Mouse (Mus musculus) midbrain, embryonic 10.5 days (tissue): Measurements from ENCODE around the gene Ptpn4. TPM values are rescaled to one million over a fixed set of nuclear protein-coding genes. Genes with fewer than 3 reads are reported as not detected.
A peak's percentile ranks its signal among the peaks of the same experiment; 100 is the strongest.

ENCODE experiments used
- DNase-seq: peaks from one replicate; pipeline ENCODE4 v3.0.0-alpha.2; 2017; ENCODE audit warnings: low spot score
- H3K27ac ChIP-seq: fragments of 300-500 bp; sonication (generic); replicated peaks from 2 replicates; pipeline ENCODE4 v1.5.1; 2016; ENCODE audit warnings: mild to moderate bottlenecking
- H3K27me3 ChIP-seq: fragments of 300-500 bp; sonication (generic); 2 replicates; pipeline ENCODE4 v1.6.1; 2016; ENCODE audit warnings: low read depth, mild to moderate bottlenecking; ENCODE audit not compliant: poor library complexity, severe bottlenecking
- H3K36me3 ChIP-seq: fragments of 300-500 bp; sonication (generic); 2 replicates; pipeline ENCODE4 v1.6.1; 2016; ENCODE audit warnings: mild to moderate bottlenecking, moderate library complexity
- H3K4me1 ChIP-seq: fragments of 300-500 bp; sonication (generic); 2 replicates; pipeline ENCODE4 v1.6.1; 2016
- H3K4me3 ChIP-seq: fragments of 300-500 bp; sonication (generic); 2 replicates; pipeline ENCODE4 v1.5.1; 2016; ENCODE audit warnings: mild to moderate bottlenecking, moderate library complexity
- H3K9me3 ChIP-seq: fragments of 300-500 bp; sonication (generic); replicated peaks from 2 replicates; pipeline ENCODE4 v1.6.1; 2016; ENCODE audit warnings: mild to moderate bottlenecking
- WGBS: fragments of 180-500 bp; shearing (Covaris S2); methylation state at CpG from one replicate; pipeline ENCODE4 v1.1.7; 2016; 5-methylcytosine and 5-hydroxymethylcytosine counted together
- polyA plus RNA-seq: library from polyadenylated mRNA; unstranded; fragments of >200 nt; fragmentation: Nextera tagmentation; extraction: Ambion mirVana; gene quantifications from 2 replicates; pipeline ENCODE4 v1.2.1, GENCODE M21; 2016

The Ptpn4 gene
- polyA plus RNA-seq, result 7.3 and 7.9 TPM in 2 replicates

- Histone ChIP-seq H3K27me3 (no peaks in the 10 kb centered on the region), H3K4me1 (peaks cover 20% of the 10 kb centered on the region), H3K9me3 (no peaks in the 10 kb centered on the region), H3K4me3 (peak within 1 kb of the TSS; percentile 91), H3K27ac (peak within 1 kb of the TSS; percentile 97), H3K36me3 (no peaks in the 10 kb centered on the region)
- peak; percentile 99 for DNase-seq
- under 1% methylated on average over 77 of the region's 79 CpGs for WGBS
These were observed at the start of gene Ptpn4 for GRCm38 (mm10) chr1:119837035-119837751. TSS of gene Ptpn4 (minus strand) at chr1:119837613.

- H3K9me3 ChIP-seq, result no peaks in the 10 kb centered on the region
- H3K36me3 ChIP-seq, result no peaks in the 10 kb centered on the region
- H3K27me3 ChIP-seq, result no peaks in the 10 kb centered on the region
- no peak overlapping the region for H3K4me3 ChIP-seq
- 77% methylated on average over 7 of the region's 7 CpGs for WGBS
- no peaks in the 10 kb centered on the region for H3K4me1 ChIP-seq
- no peak overlapping the region for H3K27ac ChIP-seq
- no peak for DNase-seq
These were observed 48.9 kb upstream of the Ptpn4 start for GRCm38 (mm10) chr1:119886320-119886719.

GRCm38 (mm10) chr1:119884272-119884671 is 46.9 kb upstream of the Ptpn4 start:
- no peak overlapping the region for H3K27ac ChIP-seq
- 96% methylated on average over 3 of the region's 3 CpGs for WGBS
- DNase-seq, result no peak
- H3K9me3 ChIP-seq, result no peaks in the 10 kb centered on the region
- no peak overlapping the region for H3K4me3 ChIP-seq
- H3K27me3 ChIP-seq, result no peaks in the 10 kb centered on the region
- no peaks in the 10 kb centered on the region for H3K36me3 ChIP-seq
- no peaks in the 10 kb centered on the region for H3K4me1 ChIP-seq

GRCm38 (mm10) chr1:119878909-119879308 is 41.5 kb upstream of the Ptpn4 start:
- DNase-seq, result no peak

GRCm38 (mm10) chr1:119877469-119877868 is 40.1 kb upstream of the Ptpn4 start:
- Histone ChIP-seq H3K9me3 (no peaks in the 10 kb centered on the region), H3K36me3 (no peaks in the 10 kb centered on the region), H3K27me3 (no peaks in the 10 kb centered on the region), H3K4me3 (no peak overlapping the region), H3K4me1 (peaks cover 6% of the 10 kb centered on the region), H3K27ac (no peak overlapping the region)
- WGBS, result 95% methylated on average over 4 of the region's 4 CpGs
- no peak for DNase-seq

More at GRCm38 (mm10) chr1:119878909-119879308, 41.5 kb upstream of the Ptpn4 start:
- Histone ChIP-seq H3K9me3 (no peaks in the 10 kb centered on the region), H3K4me3 (no peak overlapping the region), H3K4me1 (peaks cover 6% of the 10 kb centered on the region), H3K27me3 (no peaks in the 10 kb centered on the region), H3K36me3 (no peaks in the 10 kb centered on the region), H3K27ac (no peak overlapping the region)
- 87% methylated on average over 7 of the region's 7 CpGs for WGBS

- Histone ChIP-seq H3K4me3 (peak overlapping the region; percentile 14; the same call in 1 of the 2 replicates), H3K4me1 (peaks cover 34% of the 10 kb centered on the region), H3K9me3 (peaks cover 4% of the 10 kb centered on the region; the same call in 1 of the 2 replicates), H3K27me3 (no peaks in the 10 kb centered on the region), H3K36me3 (no peaks in the 10 kb centered on the region), H3K27ac (peak overlapping the region; percentile 47)
- DNase-seq, result peak; percentile 45
- 63% methylated on average over 13 of the region's 13 CpGs for WGBS
These were observed 31.2 kb upstream of the Ptpn4 start for GRCm38 (mm10) chr1:119868395-119869161.

- no peaks in the 10 kb centered on the region for H3K36me3 ChIP-seq
- H3K27me3 ChIP-seq, result no peaks in the 10 kb centered on the region
- H3K27ac ChIP-seq, result peak overlapping the region; percentile 47; the same call in 1 of the 2 replicates
- H3K4me1 ChIP-seq, result peaks cover 34% of the 10 kb centered on the region
- H3K9me3 ChIP-seq, result peaks cover 4% of the 10 kb centered on the region; the same call in 1 of the 2 replicates
- no peak for DNase-seq
- 60% methylated on average over 2 of the region's 2 CpGs for WGBS
- no peak overlapping the region for H3K4me3 ChIP-seq
These were observed 29.9 kb upstream of the Ptpn4 start for GRCm38 (mm10) chr1:119867300-119867699.

GRCm38 (mm10) chr1:119865311-119865710 is 27.9 kb upstream of the Ptpn4 start:
- Histone ChIP-seq H3K9me3 (peaks cover 2% of the 10 kb centered on the region; the same call in 1 of the 2 replicates), H3K4me3 (no peak overlapping the region), H3K27ac (no peak overlapping the region), H3K36me3 (no peaks in the 10 kb centered on the region), H3K4me1 (peaks cover 34% of the 10 kb centered on the region), H3K27me3 (no peaks in the 10 kb centered on the region)
- no peak for DNase-seq
- WGBS, result 86% methylated on average over 6 of the region's 6 CpGs

GRCm38 (mm10) chr1:119863507-119864296 is 26.3 kb upstream of the Ptpn4 start:
- H3K27me3 ChIP-seq, result no peaks in the 10 kb centered on the region
- H3K36me3 ChIP-seq, result no peaks in the 10 kb centered on the region
- H3K4me3 ChIP-seq, result no peak overlapping the region
- DNase-seq, result no peak
- 81% methylated on average over 7 of the region's 7 CpGs for WGBS
- H3K9me3 ChIP-seq, result no peaks in the 10 kb centered on the region
- no peak overlapping the region for H3K27ac ChIP-seq
- peaks cover 23% of the 10 kb centered on the region for H3K4me1 ChIP-seq

GRCm38 (mm10) chr1:119859566-119859965 is 22.2 kb upstream of the Ptpn4 start:
- Histone ChIP-seq H3K4me3 (no peak overlapping the region), H3K36me3 (no peaks in the 10 kb centered on the region), H3K27me3 (no peaks in the 10 kb centered on the region), H3K4me1 (peaks cover 3% of the 10 kb centered on the region; the same call in 1 of the 2 replicates), H3K27ac (no peak overlapping the region), H3K9me3 (0 out of 2 replicates have a peak, but pooled peaks cover 4% of the 10 kb centered on the region)
- no peak for DNase-seq
- 77% methylated on average over 5 of the region's 5 CpGs for WGBS

- no peaks in the 10 kb centered on the region for H3K27me3 ChIP-seq
- H3K4me1 ChIP-seq, result no peaks in the 10 kb centered on the region
- WGBS, result 92% methylated on average over 5 of the region's 5 CpGs
- no peak overlapping the region for H3K27ac ChIP-seq
- no peak for DNase-seq
- H3K36me3 ChIP-seq, result no peaks in the 10 kb centered on the region
- H3K4me3 ChIP-seq, result no peak overlapping the region
- H3K9me3 ChIP-seq, result 0 out of 2 replicates have a peak, but pooled peaks cover 4% of the 10 kb centered on the region
These were observed 15.6 kb upstream of the Ptpn4 start for GRCm38 (mm10) chr1:119852980-119853379.

GRCm38 (mm10) chr1:119852339-119852738 is 14.9 kb upstream of the Ptpn4 start:
- Histone ChIP-seq H3K27ac (no peak overlapping the region), H3K27me3 (no peaks in the 10 kb centered on the region), H3K9me3 (no peaks in the 10 kb centered on the region), H3K4me3 (no peak overlapping the region), H3K36me3 (no peaks in the 10 kb centered on the region), H3K4me1 (no peaks in the 10 kb centered on the region)
- 94% methylated on average over 4 of the region's 4 CpGs for whole genome bisulfite sequencing
- DNase-seq, result no peak
